16 mouse cellular contexts compared by ENCODE assay signal in genomic region chr5:148867766-148868165, GRCm38 (mm10).
A peak's percentile ranks its signal among the peaks of the same experiment; 100 is the strongest.
DNase-seq lines count a peak whose midpoint lies in the region; ATAC-seq and TF ChIP-seq lines count a peak whose summit lies in the region.
"Had no signal": no experiment of that assay in that cellular context is flagged by ENCODE, and none has a peak within 500 bp of the region (broad histone marks: within the 10 kb centered on the region; RNA-seq: fewer than 3 reads in every experiment).

No protein-coding gene starts in this region.

- no peak for ATAC-seq in erythroblast, adult 5-6 weeks (replicated peaks; ENCODE audit: low FRiP score, poor library complexity, severe bottlenecking)
- ATAC-seq: Patski had no signal

- peak overlapping the region; percentile 97 for H3K27ac ChIP-seq in spleen, adult 2 months (ENCODE audit: insufficient read depth, low read length)
- H3K27ac ChIP-seq in midbrain, embryonic 10.5 days (replicated peaks): no peak overlapping the region
- H3K27ac ChIP-seq: heart, embryonic 15.5 days; hindbrain, embryonic 12.5 days; limb, embryonic 12.5 days had no signal

- peaks cover 27% of the 10 kb centered on the region; the same call in 1 of the 2 replicates for H3K4me1 ChIP-seq in spleen, adult 2 months (ENCODE audit: control insufficient read depth, insufficient read depth, insufficient read length)
- H3K4me1 ChIP-seq in midbrain, embryonic 10.5 days: no peaks in the 10 kb centered on the region
- H3K4me1 ChIP-seq: heart, embryonic 15.5 days had no signal

- DNase-seq in spleen, adult 2 months (ENCODE audit: low read depth in 1 of 2, low spot score in 2 of 2): peak; percentile 47 to 66
- DNase-seq in spleen, adult 12 weeks (ENCODE audit: low spot score): no peak
- peak; percentile 85 for DNase-seq in induced T-regulatory cell, adult 2 months (ENCODE audit: low read depth)
- peak; percentile 69 for DNase-seq in splenic B cell, adult 2 months (ENCODE audit: low read depth, low spot score)
- no peak for DNase-seq in midbrain, embryonic 10.5 days (ENCODE audit: low spot score)
- DNase-seq in embryo, embryonic 9.5 days (ENCODE audit: extremely low spot score): no peak
- DNase-seq: cerebellum, adult 9-11 months; kidney, adult 11 months; kidney, postnatal 36 days; lung, adult 18-20 months; right cerebral cortex, postnatal 4 days had no signal

- peak overlapping the region; percentile 34; the same call in 1 of the 2 replicates for H3K4me3 ChIP-seq in spleen, adult 2 months (ENCODE audit: extremely low read depth, insufficient read depth, insufficient read length)
- H3K4me3 ChIP-seq in midbrain, embryonic 10.5 days: no peak overlapping the region
- H3K4me3 ChIP-seq: heart, embryonic 15.5 days; hindbrain, embryonic 12.5 days; limb, embryonic 12.5 days had no signal

- no peaks in the 10 kb centered on the region for H3K9me3 ChIP-seq in midbrain, embryonic 10.5 days (replicated peaks)
- H3K9me3 ChIP-seq: heart, embryonic 15.5 days; hindbrain, embryonic 12.5 days had no signal

- TF ChIP-seq POLR2A in spleen, adult 2 months (IDR thresholded peaks at IDR 0.05; ENCODE audit: low read depth, low read length): peak; percentile 34; the same call in 1 of the 2 replicates

- TF ChIP-seq CTCF in spleen, adult 2 months (IDR thresholded peaks at IDR 0.05; ENCODE audit: extremely low read depth, insufficient read depth, insufficient read length, insufficient replicate concordance): no peak

- no peaks in the 10 kb centered on the region for H3K36me3 ChIP-seq in spleen, adult 2 months (ENCODE audit: control insufficient read depth, insufficient read depth, low read length)
- no peaks in the 10 kb centered on the region for H3K36me3 ChIP-seq in splenic B cell, adult 2 months (ENCODE audit: control insufficient read depth, insufficient read depth, low read length, poor library complexity, severe bottlenecking)
- peaks cover 8% of the 10 kb centered on the region; the same call in 1 of the 2 replicates for H3K36me3 ChIP-seq in midbrain, embryonic 10.5 days
- H3K36me3 ChIP-seq: heart, embryonic 15.5 days; hindbrain, embryonic 12.5 days had no signal

- H3K27me3 ChIP-seq in spleen, adult 2 months (ENCODE audit: control insufficient read depth, insufficient read depth, low read length): no peaks in the 10 kb centered on the region
- no peaks in the 10 kb centered on the region for H3K27me3 ChIP-seq in splenic B cell, adult 2 months (ENCODE audit: control insufficient read depth, insufficient read depth, low read length, poor library complexity, severe bottlenecking)
- no peaks in the 10 kb centered on the region for H3K27me3 ChIP-seq in midbrain, embryonic 10.5 days (ENCODE audit: low read depth, poor library complexity, severe bottlenecking)
- H3K27me3 ChIP-seq: heart, embryonic 15.5 days; hindbrain, embryonic 12.5 days; limb, embryonic 12.5 days; Patski had no signal

- 15% methylated on average over 6 of the region's 6 CpGs for WGBS in spleen, adult 2 months
- 88% methylated on average over 6 of the region's 6 CpGs for WGBS in midbrain, embryonic 10.5 days

Comparison
In these comparisons a context has a peak if more than half of its experiments do, and no peak if none do; other contexts are left out.
1. DNase-seq: peak in spleen, adult 2 months (2 of 2), induced T-regulatory cell, adult 2 months (single experiment) and splenic B cell, adult 2 months (single experiment); none in spleen, adult 12 weeks (single experiment), midbrain, embryonic 10.5 days (single experiment) and embryo, embryonic 9.5 days (single experiment).